Mouse (Mus musculus): Measurements from ENCODE around the gene Gm20503. TPM values are rescaled to one million over a fixed set of nuclear protein-coding genes. Genes with fewer than 3 reads are reported as not detected.

Gene Gm20503
- total RNA-seq, 2 experiments from 2014 or later: not detected

GRCm38 (mm10) chr4:59057929-59058328 is 54.9 kb downstream of the Gm20503 start:
- no peak for ATAC-seq (replicated peaks; ENCODE audit: low FRiP score, low TSS enrichment, poor library complexity, severe bottlenecking)

- no peak for ATAC-seq (replicated peaks; ENCODE audit: low FRiP score, low TSS enrichment, poor library complexity, severe bottlenecking)
Observed at GRCm38 (mm10) chr4:59062526-59062925, 59.5 kb downstream of the Gm20503 start.

GRCm38 (mm10) chr4:59069276-59069675 is 66.3 kb downstream of the Gm20503 start:
- ATAC-seq (replicated peaks; ENCODE audit: low FRiP score, low TSS enrichment, poor library complexity, severe bottlenecking): no peak

- ATAC-seq (replicated peaks; ENCODE audit: low FRiP score, low TSS enrichment, poor library complexity, severe bottlenecking): no peak
Observed at GRCm38 (mm10) chr4:59083430-59083829, 80.4 kb downstream of the Gm20503 start.

- no peak for ATAC-seq (replicated peaks; ENCODE audit: low FRiP score, low TSS enrichment, poor library complexity, severe bottlenecking)
Observed at GRCm38 (mm10) chr4:59089391-59089790, 86.4 kb downstream of the Gm20503 start.

Other genes with a start within 250 kb of the Gm20503 start
- gene Olfr267, start 215.5 kb upstream of the Gm20503 start, total RNA-seq (2014; fragmentation: Nextera tagmentation): not detected in 2 replicates
- gene Olfr267, start 215.5 kb upstream of the Gm20503 start, total RNA-seq (2017): 0.27 and 2.0 TPM in 2 replicates
- gene Ecpas, start 90.5 kb upstream of the Gm20503 start, total RNA-seq (2014; fragmentation: Nextera tagmentation): 78.4 and 95.1 TPM in 2 replicates
- 69.0 and 101 TPM in 2 replicates for gene Ecpas, start 90.5 kb upstream of the Gm20503 start, total RNA-seq (2017)
- not detected in 2 replicates for gene Zkscan16, start 59.6 kb upstream of the Gm20503 start, total RNA-seq (2014; fragmentation: Nextera tagmentation)
- gene Zkscan16, start 59.6 kb upstream of the Gm20503 start, total RNA-seq (2017): not detected in 2 replicates
- gene Ptgr1, start 16.1 kb upstream of the Gm20503 start, total RNA-seq (2014; fragmentation: Nextera tagmentation): 5.0 and 14.5 TPM in 2 replicates
- 12.8 and 16.2 TPM in 2 replicates for gene Ptgr1, start 16.1 kb upstream of the Gm20503 start, total RNA-seq (2017)
- 10.3 and 10.5 TPM in 2 replicates for gene Dnajc25, start 8.1 kb upstream of the Gm20503 start, total RNA-seq (2014; fragmentation: Nextera tagmentation)
- gene Dnajc25, start 8.1 kb upstream of the Gm20503 start, total RNA-seq (2017): 24.5 and 44.0 TPM in 2 replicates
- gene Gng10, start 31.9 kb downstream of the Gm20503 start, total RNA-seq (2014; fragmentation: Nextera tagmentation): 82.0 and 100 TPM in 2 replicates
- gene Gng10, start 31.9 kb downstream of the Gm20503 start, total RNA-seq (2017): 58.5 and 65.7 TPM in 2 replicates
- not detected in 2 replicates for gene AI481877, start 135.8 kb downstream of the Gm20503 start, total RNA-seq (2014; fragmentation: Nextera tagmentation)
- gene AI481877, start 135.8 kb downstream of the Gm20503 start, total RNA-seq (2017): not detected in 2 replicates
- gene Ugcg, start 186.0 kb downstream of the Gm20503 start, total RNA-seq (2014; fragmentation: Nextera tagmentation): 223 and 236 TPM in 2 replicates
- gene Ugcg, start 186.0 kb downstream of the Gm20503 start, total RNA-seq (2017): 225 and 282 TPM in 2 replicates